Mouse (Mus musculus) intestine, embryonic 15.5 days (tissue): ENCODE data around the gene Brsk2. TPM values are rescaled to one million over a fixed set of nuclear protein-coding genes. Genes with fewer than 3 reads are reported as not detected.

Experiments
- ATAC-seq: fragments of 200-750 bp; cut with Nextera tagmentation; 2 replicates; pipeline ENCODE4 v1.8.0; 2017; ENCODE audit warnings: moderate TSS enrichment, moderate library complexity
- H3K27ac ChIP-seq: fragments of 300-500 bp; sonication (generic); 2 replicates; pipeline ENCODE4 v1.5.1; 2015; ENCODE audit warnings: mild to moderate bottlenecking, inconsistent platforms
- H3K27me3 ChIP-seq: fragments of 300-500 bp; sonication (generic); replicated peaks from 2 replicates; pipeline ENCODE4 v1.6.1; 2015; ENCODE audit warnings: inconsistent platforms
- H3K36me3 ChIP-seq: fragments of 300-500 bp; sonication (generic); 2 replicates; pipeline ENCODE4 v1.6.1; 2015; ENCODE audit warnings: inconsistent platforms
- H3K4me1 ChIP-seq: fragments of 300-500 bp; sonication (generic); replicated peaks from 2 replicates; pipeline ENCODE4 v1.6.1; 2015; ENCODE audit warnings: inconsistent platforms
- H3K4me2 ChIP-seq: fragments of 300-500 bp; sonication (generic); replicated peaks from 2 replicates; pipeline ENCODE4 v1.6.1; 2015; ENCODE audit warnings: mild to moderate bottlenecking, inconsistent platforms
- H3K4me3 ChIP-seq: fragments of 300-500 bp; sonication (generic); replicated peaks from 2 replicates; pipeline ENCODE4 v1.5.1; 2015; ENCODE audit warnings: inconsistent platforms
- H3K9ac ChIP-seq: fragments of 300-500 bp; sonication (generic); 2 replicates; pipeline ENCODE4 v1.6.1; 2015; ENCODE audit warnings: inconsistent platforms
- H3K9me3 ChIP-seq: fragments of 300-500 bp; sonication (generic); 2 replicates; pipeline ENCODE4 v1.6.1; 2016; ENCODE audit warnings: inconsistent platforms
- WGBS: fragments of 180-500 bp; shearing (Covaris S2); methylation state at CpG from one replicate; pipeline ENCODE4 v1.1.7; 2015; 5-methylcytosine and 5-hydroxymethylcytosine counted together
- polyA plus RNA-seq: library from polyadenylated mRNA; unstranded; fragments of >200 nt; fragmentation: Nextera tagmentation; extraction: Ambion mirVana; gene quantifications from 2 replicates; pipeline ENCODE4 v1.2.1, GENCODE M21; 2015

Gene Brsk2
- polyA plus RNA-seq, 1 experiment from 2014 or later, result 1.3 TPM

DNA sequence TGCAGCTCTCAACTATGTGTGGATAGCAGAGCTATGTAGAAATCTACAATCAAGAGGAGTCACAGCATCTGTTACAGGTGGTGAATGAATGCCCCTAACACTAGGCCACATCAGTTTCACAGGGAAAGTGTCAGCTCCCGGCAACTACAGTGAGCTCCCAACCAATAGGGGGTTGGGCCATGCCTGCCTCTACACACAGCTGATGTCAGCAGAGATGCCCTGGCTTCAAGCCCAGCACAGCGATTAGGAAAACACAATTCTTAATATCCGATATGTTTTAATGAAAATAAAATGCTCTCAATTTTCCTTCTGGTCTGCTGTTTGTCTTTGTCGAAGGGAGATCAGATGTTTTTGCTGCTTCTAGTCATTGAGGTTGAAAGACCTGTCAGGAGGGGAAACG is 6.1 kb upstream of the Brsk2 start:
- ATAC-seq, result no peak
- 66% methylated on average over 5 of the region's 5 CpGs for WGBS
- H3K4me3 ChIP-seq, result no peak overlapping the region
- no peak overlapping the region for H3K9ac ChIP-seq
- H3K4me1 ChIP-seq, result no peaks in the 10 kb centered on the region
- no peak overlapping the region for H3K4me2 ChIP-seq
- no peak overlapping the region for H3K27ac ChIP-seq
- H3K36me3 ChIP-seq, result no peaks in the 10 kb centered on the region
- no peaks in the 10 kb centered on the region for H3K9me3 ChIP-seq
- peaks cover 26% of the 10 kb centered on the region for H3K27me3 ChIP-seq

- H3K4me1 ChIP-seq, result peaks cover 13% of the 10 kb centered on the region
- H3K9me3 ChIP-seq, result no peaks in the 10 kb centered on the region
- H3K36me3 ChIP-seq, result no peaks in the 10 kb centered on the region
- WGBS, result 25% methylated on average over 7 of the region's 7 CpGs
- no peak for ATAC-seq
- H3K9ac ChIP-seq, result no peak overlapping the region
- H3K27ac ChIP-seq, result no peak overlapping the region
- H3K27me3 ChIP-seq, result peaks cover 41% of the 10 kb centered on the region
- no peak overlapping the region for H3K4me3 ChIP-seq
- H3K4me2 ChIP-seq, result no peak overlapping the region
These were observed 3.6 kb upstream of the Brsk2 start for GRCm38 (mm10) chr7:141945927-141946326.

DNA sequence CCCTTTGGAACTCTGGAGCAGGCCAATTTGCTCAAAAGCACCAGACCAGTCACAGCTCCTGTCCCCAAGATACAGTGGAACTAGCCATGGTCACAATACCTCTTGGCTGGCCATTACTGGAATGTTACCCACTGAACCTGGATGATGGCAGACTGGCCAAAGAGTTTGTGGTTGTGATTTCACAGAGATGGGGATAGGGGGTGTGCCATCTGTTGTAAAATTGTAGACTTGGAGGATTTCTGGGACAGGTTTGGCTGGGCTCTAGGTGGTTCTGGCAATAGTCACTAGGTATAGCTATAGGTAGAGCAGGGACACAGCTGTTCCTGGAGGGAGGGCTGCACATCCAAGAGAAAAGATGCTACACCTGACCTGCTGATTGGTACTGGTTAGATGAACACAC is 2.0 kb upstream of the Brsk2 start:
- peaks cover 56% of the 10 kb centered on the region for H3K27me3 ChIP-seq
- no peak for ATAC-seq

GRCm38 (mm10) chr7:141948045-141948444 is 1.5 kb upstream of the Brsk2 start:
- no peak for ATAC-seq
- Histone ChIP-seq H3K9me3 (no peaks in the 10 kb centered on the region), H3K4me1 (peaks cover 13% of the 10 kb centered on the region), H3K9ac (no peak overlapping the region), H3K4me2 (no peak overlapping the region), H3K27ac (no peak overlapping the region), H3K36me3 (no peaks in the 10 kb centered on the region), H3K27me3 (peaks cover 61% of the 10 kb centered on the region), H3K4me3 (no peak overlapping the region)
- WGBS, result 70% methylated on average over 1 of the region's 1 CpGs

More for the DNA sequence above, 2.0 kb upstream of the Brsk2 start:
- Histone ChIP-seq H3K9me3 (no peaks in the 10 kb centered on the region), H3K27ac (no peak overlapping the region), H3K4me2 (no peak overlapping the region), H3K4me1 (peaks cover 13% of the 10 kb centered on the region), H3K4me3 (no peak overlapping the region), H3K9ac (no peak overlapping the region), H3K36me3 (no peaks in the 10 kb centered on the region)

- Histone ChIP-seq H3K9ac (peak overlapping the region; percentile 44), H3K27me3 (peaks cover 71% of the 10 kb centered on the region), H3K4me2 (peak overlapping the region; percentile 90), H3K4me3 (peak overlapping the region; percentile 48), H3K27ac (no peak overlapping the region), H3K4me1 (peaks cover 13% of the 10 kb centered on the region), H3K9me3 (no peaks in the 10 kb centered on the region), H3K36me3 (no peaks in the 10 kb centered on the region)
- 1% methylated on average over 51 of the region's 54 CpGs for WGBS
- no peak for ATAC-seq
These were observed 200 bp downstream of the Brsk2 start for GRCm38 (mm10) chr7:141949799-141950103.

GRCm38 (mm10) chr7:141950104-141951013 is 808 bp downstream of the Brsk2 start:
- Histone ChIP-seq H3K27ac (no peak overlapping the region), H3K4me3 (peak overlapping the region; percentile 48), H3K9me3 (no peaks in the 10 kb centered on the region), H3K27me3 (peaks cover 71% of the 10 kb centered on the region), H3K9ac (peak overlapping the region; percentile 44), H3K4me2 (peak overlapping the region; percentile 90), H3K4me1 (peaks cover 13% of the 10 kb centered on the region), H3K36me3 (no peaks in the 10 kb centered on the region)
- ATAC-seq, result peak; percentile 65
- WGBS, result 1% methylated on average over 68 of the region's 84 CpGs

GRCm38 (mm10) chr7:141951821-141952220 is 2.3 kb downstream of the Brsk2 start:
- H3K4me2 ChIP-seq, result no peak overlapping the region
- H3K27me3 ChIP-seq, result peaks cover 65% of the 10 kb centered on the region
- H3K27ac ChIP-seq, result no peak overlapping the region
- no peak for ATAC-seq
- no peaks in the 10 kb centered on the region for H3K9me3 ChIP-seq
- no peaks in the 10 kb centered on the region for H3K36me3 ChIP-seq
- peaks cover 13% of the 10 kb centered on the region for H3K4me1 ChIP-seq
- H3K9ac ChIP-seq, result no peak overlapping the region
- 86% methylated on average over 4 of the region's 4 CpGs for WGBS
- no peak overlapping the region for H3K4me3 ChIP-seq

DNA sequence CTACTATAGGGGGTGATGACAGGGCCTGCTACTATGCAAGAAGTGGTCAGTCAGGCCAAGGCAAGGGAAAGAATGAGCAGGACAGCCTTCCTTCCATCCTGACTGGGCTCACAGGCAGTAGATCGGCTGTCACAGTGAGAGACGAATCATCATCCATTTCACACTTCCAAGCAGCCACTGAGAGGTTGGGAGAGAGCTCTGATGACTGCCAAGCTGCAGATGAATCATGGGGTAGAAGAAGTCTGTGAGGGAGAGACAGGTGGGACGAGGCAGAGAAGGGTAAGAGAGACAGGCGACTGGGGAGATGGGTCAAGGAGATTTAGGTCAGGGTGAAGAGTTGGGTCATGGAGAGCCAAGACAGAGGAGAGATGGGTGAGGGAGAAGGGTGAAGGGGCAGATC is 3.4 kb downstream of the Brsk2 start:
- no peak for ATAC-seq
- Histone ChIP-seq H3K27me3 (peaks cover 57% of the 10 kb centered on the region), H3K27ac (no peak overlapping the region), H3K36me3 (no peaks in the 10 kb centered on the region), H3K9me3 (no peaks in the 10 kb centered on the region), H3K9ac (no peak overlapping the region), H3K4me3 (no peak overlapping the region), H3K4me2 (no peak overlapping the region), H3K4me1 (peaks cover 13% of the 10 kb centered on the region)
- 71% methylated on average over 4 of the region's 4 CpGs for WGBS

- Histone ChIP-seq H3K9ac (no peak overlapping the region), H3K27me3 (peaks cover 50% of the 10 kb centered on the region), H3K4me2 (no peak overlapping the region), H3K4me1 (peaks cover 13% of the 10 kb centered on the region), H3K4me3 (no peak overlapping the region), H3K9me3 (no peaks in the 10 kb centered on the region), H3K27ac (no peak overlapping the region), H3K36me3 (no peaks in the 10 kb centered on the region)
- WGBS, result 72% methylated on average over 6 of the region's 6 CpGs
- ATAC-seq, result no peak
These were observed 4.1 kb downstream of the Brsk2 start for GRCm38 (mm10) chr7:141953616-141954015.

- Histone ChIP-seq H3K4me2 (no peak overlapping the region), H3K36me3 (no peaks in the 10 kb centered on the region), H3K27ac (no peak overlapping the region), H3K27me3 (peaks cover 32% of the 10 kb centered on the region), H3K4me1 (no peaks in the 10 kb centered on the region), H3K9me3 (no peaks in the 10 kb centered on the region), H3K4me3 (no peak overlapping the region), H3K9ac (no peak overlapping the region)
- ATAC-seq, result no peak
- WGBS, result 64% methylated on average over 5 of the region's 5 CpGs
These were observed 6.1 kb downstream of the Brsk2 start for GRCm38 (mm10) chr7:141955565-141956173.

GRCm38 (mm10) chr7:141956174-141956566 is 6.6 kb downstream of the Brsk2 start:
- WGBS, result 78% methylated on average over 8 of the region's 8 CpGs
- Histone ChIP-seq H3K27ac (no peak overlapping the region), H3K4me2 (no peak overlapping the region), H3K4me1 (no peaks in the 10 kb centered on the region), H3K36me3 (no peaks in the 10 kb centered on the region), H3K4me3 (no peak overlapping the region), H3K9ac (no peak overlapping the region), H3K27me3 (peaks cover 27% of the 10 kb centered on the region), H3K9me3 (no peaks in the 10 kb centered on the region)
- no peak for ATAC-seq

DNA sequence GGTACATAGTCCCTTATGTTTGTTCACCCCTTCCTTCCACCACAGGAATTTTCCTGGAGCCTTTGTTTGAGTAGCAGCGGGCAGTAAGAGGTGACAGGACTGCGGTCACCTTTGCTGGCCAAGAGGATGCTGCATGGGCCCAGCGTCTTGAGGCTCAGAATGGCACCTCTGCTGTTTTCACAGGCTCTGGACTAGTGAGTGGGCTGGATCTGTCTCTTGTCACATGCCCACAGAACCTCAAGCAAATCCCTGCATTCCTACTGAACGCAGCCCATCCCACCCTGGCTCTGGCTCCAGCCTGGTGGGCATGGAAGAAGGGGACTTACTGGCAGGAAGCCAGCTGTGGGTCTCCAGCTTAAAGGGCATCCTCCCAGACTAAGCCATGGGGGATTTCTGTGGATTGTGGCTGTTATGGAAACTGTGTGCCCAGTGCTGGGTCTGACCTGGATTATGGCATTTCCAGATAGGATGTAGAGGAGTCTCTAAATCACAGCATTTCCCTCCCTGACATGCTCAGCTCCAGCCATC is 8.0 kb downstream of the Brsk2 start:
- Histone ChIP-seq H3K27me3 (peaks cover 14% of the 10 kb centered on the region), H3K9ac (no peak overlapping the region), H3K4me2 (no peak overlapping the region), H3K36me3 (no peaks in the 10 kb centered on the region), H3K4me3 (no peak overlapping the region), H3K27ac (no peak overlapping the region), H3K4me1 (no peaks in the 10 kb centered on the region), H3K9me3 (no peaks in the 10 kb centered on the region)
- WGBS, result 84% methylated on average over 4 of the region's 4 CpGs
- no peak for ATAC-seq
